Mouse (Mus musculus): ENCODE measurements around the gene Sh3bgrl3.

The Sh3bgrl3 gene

GRCm38 (mm10) chr4:134107730-134108129, 20.9 kb downstream of the Sh3bgrl3 start:
- no peak for DNase-seq

GRCm38 (mm10) chr4:134106105-134106504, 22.5 kb downstream of the Sh3bgrl3 start:
- DNase-seq: no peak

GRCm38 (mm10) chr4:134102742-134103119, 25.9 kb downstream of the Sh3bgrl3 start:
- DNase-seq: no peak

- peak; percentile 90 for DNase-seq
Measured at GRCm38 (mm10) chr4:134101979-134102741, 26.4 kb downstream of the Sh3bgrl3 start, which contains the start of gene Ubxn11. Gene Ubxn11 (plus strand): TSS chr4:134102570.

DNA sequence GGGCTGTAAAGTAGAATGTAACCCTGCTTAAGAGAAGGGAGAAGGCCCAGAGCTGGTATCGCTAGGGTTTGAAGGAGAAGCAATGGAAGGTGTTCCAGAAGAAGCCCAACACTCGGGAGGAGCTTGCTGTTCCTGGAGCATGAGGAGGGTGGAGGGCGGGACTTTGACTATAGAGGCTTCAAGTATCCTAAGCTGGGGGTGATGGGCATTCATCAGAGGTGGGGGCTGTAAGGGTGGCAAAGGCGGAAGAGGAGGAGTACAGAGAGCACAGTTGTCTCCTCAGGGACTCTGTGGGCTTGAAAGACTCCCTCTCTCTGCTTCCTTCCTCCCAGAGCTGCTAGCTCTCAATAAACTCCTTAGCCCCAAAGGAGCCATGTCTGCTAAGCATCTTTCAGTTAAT, 28.3 kb downstream of the Sh3bgrl3 start:
- no peak for DNase-seq

GRCm38 (mm10) chr4:134098628-134099027, 30.0 kb downstream of the Sh3bgrl3 start:
- no peak for DNase-seq

- DNase-seq: no peak
Measured at GRCm38 (mm10) chr4:134097015-134097608, 31.5 kb downstream of the Sh3bgrl3 start.

DNA sequence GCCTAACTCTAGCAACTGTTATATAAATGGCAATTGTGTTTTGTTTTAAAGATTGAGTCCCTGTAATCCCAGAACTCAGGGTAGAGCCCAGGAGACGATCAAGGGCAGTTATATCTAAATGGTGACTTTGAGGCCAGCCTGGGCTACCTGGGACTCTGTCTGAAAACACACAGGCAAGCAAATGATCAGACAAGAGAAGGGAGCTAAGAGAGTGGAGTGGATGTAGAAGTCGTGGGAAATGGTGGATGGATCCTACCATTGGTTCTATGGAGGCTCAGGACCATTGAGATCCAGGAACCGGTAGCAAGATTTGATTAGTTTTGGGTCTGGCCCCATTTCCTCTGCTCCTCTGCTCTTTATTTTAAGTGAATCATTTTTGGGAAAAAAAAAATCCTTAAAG, 32.5 kb downstream of the Sh3bgrl3 start:
- no peak for DNase-seq

DNA sequence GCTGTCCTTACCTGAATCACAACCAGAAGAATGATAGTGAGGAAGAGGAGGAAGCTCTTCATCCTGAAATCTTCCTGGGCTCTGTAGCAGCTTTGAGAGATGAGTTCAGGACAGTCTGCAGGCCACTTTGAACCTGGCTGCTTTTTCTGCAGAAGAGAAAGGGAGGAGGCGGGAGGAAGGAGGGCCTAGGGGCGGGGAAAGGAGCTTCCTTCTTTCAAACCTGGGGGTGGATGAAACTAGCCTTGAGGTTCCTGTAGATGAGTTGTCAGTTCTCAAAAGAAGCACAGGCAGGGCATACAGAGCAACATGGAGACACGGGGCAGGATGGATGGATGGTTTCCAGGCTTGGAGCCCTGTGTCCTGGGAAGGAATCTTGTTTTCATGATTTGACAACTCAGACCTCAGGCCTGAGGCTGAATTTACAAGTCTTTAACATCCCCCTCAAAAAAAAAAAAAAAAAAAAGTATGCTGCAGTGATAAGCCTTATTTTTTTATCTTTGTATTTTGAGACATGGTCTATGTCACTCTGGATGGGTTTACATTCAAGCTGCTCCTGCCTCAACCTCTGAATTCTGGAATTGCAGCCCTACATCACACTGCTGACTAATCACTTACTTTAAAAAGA, 33.6 kb downstream of the Sh3bgrl3 start, which contains the start of gene Cd52:
Cd52 (minus strand) TSS at position 160 of the 625 bp plus-strand sequence.
- DNase-seq: no peak

DNA sequence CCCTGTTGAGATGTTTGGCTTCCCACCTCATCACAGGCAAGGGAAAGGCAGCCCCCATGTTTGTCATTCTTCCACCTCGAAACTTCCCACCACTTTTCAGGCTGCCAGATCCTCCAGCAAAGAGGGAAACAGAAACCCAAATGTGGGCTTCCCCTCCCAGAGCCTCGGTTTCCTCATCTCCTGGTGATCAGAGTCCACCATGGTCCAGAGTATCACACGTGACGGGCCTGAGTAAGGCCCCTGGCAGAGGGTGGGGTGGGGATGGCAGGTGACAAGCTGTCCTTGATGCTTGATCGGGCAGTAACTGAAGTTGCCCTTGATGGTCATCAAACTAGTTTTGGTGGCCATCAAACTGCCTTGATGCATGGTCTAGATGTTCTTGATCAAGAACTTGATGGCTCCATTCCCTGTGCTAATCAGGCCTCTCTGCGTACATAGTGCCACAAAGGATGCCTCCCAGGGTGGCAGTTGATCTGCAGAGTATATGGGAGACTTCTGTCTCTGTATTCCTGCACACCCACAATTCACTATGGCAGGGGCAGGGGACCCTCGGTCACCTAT, 34.5 kb downstream of the Sh3bgrl3 start:
- DNase-seq: no peak

GRCm38 (mm10) chr4:134092382-134093288, 36.0 kb downstream of the Sh3bgrl3 start:
- DNase-seq: no peak

DNA sequence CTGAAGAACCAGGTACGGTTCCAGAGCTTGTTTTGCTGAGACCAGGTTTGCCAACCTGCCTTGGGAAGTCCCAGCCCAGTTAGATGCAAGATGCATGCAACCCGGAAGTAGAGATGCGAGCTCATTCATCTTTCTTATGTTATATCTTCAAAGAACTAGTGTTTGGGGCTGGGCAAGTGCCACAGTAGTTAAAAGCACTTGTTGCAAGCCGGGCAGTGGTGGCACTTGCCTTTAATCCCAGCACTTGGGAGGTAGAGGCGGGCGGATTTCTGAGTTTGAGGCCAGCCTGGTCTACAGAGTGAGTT, 37.4 kb downstream of the Sh3bgrl3 start:
- DNase-seq: no peak

DNA sequence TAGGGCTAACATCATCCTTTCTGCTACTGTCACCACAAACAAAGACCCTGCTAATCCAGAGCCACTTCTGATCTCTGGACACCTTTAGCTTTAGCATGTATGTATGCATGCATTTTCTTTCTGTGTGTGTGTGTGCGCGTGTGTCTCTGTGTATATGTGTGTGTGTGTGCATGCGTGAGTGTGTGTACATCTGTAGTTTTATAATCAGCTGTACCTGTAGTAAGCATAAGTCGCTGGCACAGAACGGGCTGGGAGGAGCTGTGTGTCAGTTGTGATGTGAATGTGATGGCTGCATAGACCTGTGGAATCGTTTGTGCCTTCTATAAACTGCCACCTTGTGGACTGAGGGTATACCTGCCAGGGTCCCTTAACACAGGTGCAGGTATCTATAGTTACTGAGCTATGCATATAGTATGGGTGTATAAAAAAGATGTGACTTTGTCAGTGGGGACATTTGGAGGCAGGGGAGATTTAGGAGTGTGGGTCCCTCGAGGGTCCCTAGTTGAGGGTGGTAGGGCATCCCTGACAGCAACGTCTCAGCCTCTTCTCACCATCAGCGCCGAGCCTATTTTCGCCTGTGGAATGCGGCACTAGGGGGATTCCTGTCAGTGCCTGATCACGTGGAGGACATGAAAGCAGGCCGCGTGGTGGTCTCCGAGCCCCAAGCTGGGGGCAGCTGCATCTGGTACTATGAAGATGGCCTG, 37.9 kb downstream of the Sh3bgrl3 start:
- DNase-seq: no peak

GRCm38 (mm10) chr4:134089029-134089428, 39.6 kb downstream of the Sh3bgrl3 start:
- DNase-seq: no peak

GRCm38 (mm10) chr4:134087412-134087811, 41.2 kb downstream of the Sh3bgrl3 start:
- DNase-seq: peak; percentile 42

DNA sequence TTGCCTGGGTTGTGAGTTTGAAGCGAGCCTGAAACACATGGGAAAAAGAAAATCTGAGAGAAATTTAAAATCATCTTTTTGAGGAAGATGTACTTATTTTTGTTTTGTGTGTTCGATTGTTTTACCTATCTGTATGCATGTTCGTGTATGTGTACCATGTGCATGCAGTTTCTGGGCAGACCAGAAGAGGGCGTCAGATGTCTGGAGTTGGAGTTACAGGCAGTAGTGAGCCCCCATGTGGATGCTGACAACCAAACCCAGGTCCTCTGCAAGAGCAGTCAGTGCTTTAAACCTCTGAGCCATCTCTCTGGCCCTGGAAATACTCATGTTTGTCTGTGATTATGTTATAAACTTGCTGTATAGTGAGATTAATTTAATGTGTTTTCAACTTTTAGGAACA, 43.6 kb downstream of the Sh3bgrl3 start:
- DNase-seq: no peak

DNA sequence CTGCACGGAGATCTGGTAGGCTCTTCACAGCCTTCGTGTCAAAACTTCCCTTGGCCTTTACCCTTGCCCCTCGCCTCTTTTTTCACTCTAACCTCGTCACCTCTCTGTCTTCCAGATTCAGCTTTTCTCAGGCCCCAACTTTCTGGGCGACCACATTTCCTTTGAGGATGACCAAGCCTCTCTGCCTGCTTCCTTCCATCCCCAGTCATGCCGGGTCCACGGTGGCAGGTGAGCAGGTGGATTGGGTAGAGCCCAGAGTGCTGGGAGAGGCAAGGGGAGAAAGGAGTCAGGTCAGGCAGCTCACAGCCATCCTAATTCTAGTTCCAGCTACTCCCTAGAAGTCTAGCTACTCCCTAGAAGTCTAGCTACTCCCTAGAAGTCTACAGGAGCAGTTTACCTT, 46.1 kb downstream of the Sh3bgrl3 start:
- no peak for DNase-seq

DNA sequence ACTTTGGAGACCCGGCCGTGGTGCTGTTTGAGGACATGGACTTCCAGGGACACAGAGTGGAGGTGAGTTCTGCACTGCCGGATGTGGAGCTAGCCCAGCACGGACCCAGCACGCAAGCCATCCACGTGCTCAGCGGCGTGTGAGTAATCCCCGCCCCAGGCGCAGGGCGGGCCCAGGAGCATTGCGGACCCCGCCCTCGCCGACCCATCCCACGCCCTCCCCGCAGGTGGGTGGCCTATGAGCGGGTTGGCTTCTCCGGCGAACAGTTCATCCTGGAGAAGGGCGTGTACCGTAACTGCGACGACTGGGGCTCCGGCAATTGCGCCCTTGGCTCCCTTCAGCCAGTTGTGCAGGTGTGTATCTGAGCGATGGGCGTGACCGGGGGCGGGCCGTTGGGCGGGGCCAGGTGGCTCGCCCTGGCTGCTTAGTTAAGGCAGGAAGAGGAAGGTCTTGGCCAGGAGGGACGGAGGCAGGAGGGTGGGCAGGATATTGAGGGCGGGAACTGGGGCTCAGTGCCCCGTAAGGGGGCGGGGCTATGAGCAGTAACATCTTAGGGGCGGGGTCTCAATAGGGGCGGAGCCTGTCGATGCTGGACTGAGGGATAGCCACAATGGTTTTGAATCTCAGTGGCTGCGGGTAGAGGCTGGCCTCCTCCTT, 46.7 kb downstream of the Sh3bgrl3 start:
- DNase-seq: peak; percentile 55

GRCm38 (mm10) chr4:134080674-134081073, 47.9 kb downstream of the Sh3bgrl3 start:
- DNase-seq: no peak

GRCm38 (mm10) chr4:134078694-134079093, 49.9 kb downstream of the Sh3bgrl3 start:
- DNase-seq: peak; percentile 42

Measured in cerebellum, adult 11-12 months (tissue).